Mouse (Mus musculus): ENCODE measurements around the gene Rras2.

DNA sequence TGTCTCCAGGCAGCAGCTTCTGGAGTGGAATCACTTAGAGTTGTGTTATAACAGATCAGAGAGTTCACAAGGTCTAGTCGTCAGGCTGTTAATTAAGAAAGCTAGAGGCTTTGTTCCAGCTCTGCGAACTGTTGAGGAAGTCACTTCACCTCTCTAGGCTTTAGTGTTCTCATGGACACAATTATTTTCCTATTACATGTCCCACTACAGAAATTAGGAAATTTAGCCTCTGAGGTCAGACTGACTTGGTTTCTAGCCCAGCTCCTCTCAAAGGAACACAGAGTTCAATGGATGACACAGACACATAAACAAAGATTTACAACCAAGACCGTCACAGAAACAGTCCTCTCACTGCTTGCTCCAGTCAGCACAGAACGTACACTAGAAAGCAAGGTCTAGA is 31.6 kb upstream of the Rras2 start:
- TF ChIP-seq CTCF (IDR thresholded peaks at IDR 0.05; ENCODE audit: extremely low read depth, insufficient read depth, low read length) (no peak), POLR2A (IDR thresholded peaks at IDR 0.05; ENCODE audit: extremely low read depth, insufficient read depth, low read length) (no peak)
